Mouse (Mus musculus) lung, postnatal 0 days (tissue): ENCODE data around the gene 3110082I17Rik.

Source experiments
- CTCF ChIP-seq: IDR thresholded peaks from 2 replicates; pipeline ENCODE4 v1.5.1; 2016; ENCODE audit warnings: antibody characterized with exemption, mild to moderate bottlenecking
- EP300 ChIP-seq: IDR thresholded peaks from 2 replicates; pipeline ENCODE4 v1.6.1; 2016; ENCODE audit warnings: antibody characterized with exemption, mild to moderate bottlenecking, control low read depth

DNA sequence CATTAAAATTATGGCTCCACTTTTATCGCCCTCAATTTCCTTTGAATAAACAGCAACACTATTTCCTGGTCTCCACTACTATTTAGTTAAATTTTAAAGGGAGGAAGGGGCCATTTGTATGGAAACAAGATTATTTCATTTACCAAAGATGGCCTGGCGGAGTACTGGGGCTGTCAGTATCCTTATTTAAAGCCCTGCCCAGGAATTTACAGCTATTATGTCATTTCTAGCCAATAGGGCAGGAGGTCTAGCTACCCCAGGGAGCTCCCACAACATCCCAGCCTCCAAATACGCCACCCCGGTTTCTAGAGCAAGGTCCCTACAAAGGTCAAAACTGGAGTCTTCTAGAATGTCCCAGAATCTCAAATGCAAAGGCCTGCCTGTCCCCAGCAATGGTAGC is 46.8 kb downstream of the 3110082I17Rik start:
- no peak for TF ChIP-seq CTCF
- TF ChIP-seq EP300, result no peak
